Mouse (Mus musculus) heart, postnatal 0 days (tissue): Measurements from ENCODE around the gene Coasy. TPM values are rescaled to one million over a fixed set of nuclear protein-coding genes. Genes with fewer than 3 reads are reported as not detected.

Source experiments
- ATAC-seq: fragments of 200-750 bp; cut with Nextera tagmentation; 2 replicates; pipeline ENCODE4 v1.8.0; 2017; ENCODE audit warnings: low read depth, moderate number of reproducible peaks, moderate library complexity; ENCODE audit not compliant: insufficient read depth
- DNase-seq: peaks from one replicate; pipeline ENCODE4 v3.0.0-alpha.2; 2016; ENCODE audit warnings: low spot score
- H3K27ac ChIP-seq: fragments of 300-500 bp; sonication (generic); 2 replicates; pipeline ENCODE4 v1.5.1; 2014; ENCODE audit warnings: low read depth, mild to moderate bottlenecking
- H3K27me3 ChIP-seq: fragments of 300-500 bp; sonication (generic); 2 replicates; pipeline ENCODE4 v1.6.1; 2014; ENCODE audit warnings: low read length, mixed read lengths; ENCODE audit not compliant: control insufficient read depth, insufficient read depth
- H3K36me3 ChIP-seq: fragments of 300-500 bp; sonication (generic); replicated peaks from 2 replicates; pipeline ENCODE4 v1.6.1; 2014; ENCODE audit warnings: low read length, mixed read lengths; ENCODE audit not compliant: control insufficient read depth, insufficient read depth
- H3K4me1 ChIP-seq: fragments of 300-500 bp; sonication (generic); 2 replicates; pipeline ENCODE4 v1.6.1; 2014; ENCODE audit warnings: antibody characterized with exemption; ENCODE audit not compliant: control insufficient read depth, insufficient read depth
- H3K4me2 ChIP-seq: fragments of 300-500 bp; sonication (generic); 2 replicates; pipeline ENCODE4 v1.6.1; 2014; ENCODE audit warnings: low read depth, mild to moderate bottlenecking, low read length, moderate library complexity
- H3K4me3 ChIP-seq: fragments of 300-500 bp; sonication (generic); 2 replicates; pipeline ENCODE4 v1.5.1; 2014; ENCODE audit warnings: low read depth, low read length
- H3K9ac ChIP-seq: fragments of 300-500 bp; sonication (generic); replicated peaks from 2 replicates; pipeline ENCODE4 v1.6.1; 2014; ENCODE audit warnings: low read depth, low read length, mixed read lengths
- H3K9me3 ChIP-seq: fragments of 300-500 bp; sonication (generic); replicated peaks from 2 replicates; pipeline ENCODE4 v1.6.1; 2016; ENCODE audit warnings: low read length; ENCODE audit not compliant: control insufficient read depth
- CTCF ChIP-seq: IDR thresholded peaks from 2 replicates; pipeline ENCODE4 v1.5.1; 2016; ENCODE audit warnings: antibody characterized with exemption, control low read depth, low read depth
- EP300 ChIP-seq: IDR thresholded peaks from 2 replicates; pipeline ENCODE4 v1.6.1; 2016; ENCODE audit warnings: antibody characterized with exemption, low read depth
- WGBS: fragments of 180-500 bp; shearing (Covaris S2); extraction: QIAGEN DNeasy Blood & Tissue Kit; methylation state at CpG from one replicate; pipeline ENCODE4 v1.1.7; 2014; 5-methylcytosine and 5-hydroxymethylcytosine counted together
- polyA plus RNA-seq: library from polyadenylated mRNA; unstranded; fragments of >200 nt; fragmentation: Nextera tagmentation; extraction: Ambion mirVana; gene quantifications from 2 replicates; pipeline ENCODE4 v1.2.1, GENCODE M21; 2015
- total RNA-seq: library from RNA; depleted of rRNA; stranded (reverse); fragments of >200 nt; gene quantifications from 2 replicates; pipeline ENCODE4 v1.2.3, GENCODE M21; 2014; ENCODE audit warnings: low replicate concordance

Gene Coasy
- total and polyA plus RNA-seq, 2 experiments from 2014 or later: 26.9 to 64.1 TPM

DNA sequence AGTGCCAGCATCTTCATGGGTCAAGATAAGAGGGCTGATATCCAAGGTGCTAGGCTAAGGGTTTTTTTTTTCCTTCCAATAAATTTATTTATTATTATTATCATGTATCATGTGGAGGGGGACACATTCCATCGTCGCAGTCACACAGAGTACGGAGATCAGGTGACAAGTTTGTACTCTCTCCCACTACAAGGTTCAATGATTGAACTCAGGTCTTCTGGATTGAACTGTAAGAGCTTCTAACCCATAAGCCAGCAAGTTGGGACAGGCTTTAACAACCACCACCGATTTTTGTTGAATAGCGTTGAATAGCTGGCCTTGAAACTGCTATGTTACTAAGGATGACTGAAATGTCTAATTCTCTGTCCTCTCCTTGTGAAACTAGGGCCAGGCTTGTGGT lies 1.9 kb upstream of the Coasy start:
- DNase-seq: no peak
- peaks cover 9% of the 10 kb centered on the region; the same call in 1 of the 2 replicates for H3K4me1 ChIP-seq
- no peak overlapping the region for H3K4me2 ChIP-seq
- peaks cover 38% of the 10 kb centered on the region for H3K27me3 ChIP-seq
- H3K36me3 ChIP-seq: peaks cover 11% of the 10 kb centered on the region; the same call in 1 of the 2 replicates
- H3K27ac ChIP-seq: no peak overlapping the region
- no peak for ATAC-seq
- H3K4me3 ChIP-seq: no peak overlapping the region
- no peak for TF ChIP-seq EP300
- no peak for TF ChIP-seq CTCF
- WGBS: 78% methylated on average over 5 of the region's 5 CpGs
- H3K9ac ChIP-seq: no peak overlapping the region
- no peaks in the 10 kb centered on the region for H3K9me3 ChIP-seq

DNA sequence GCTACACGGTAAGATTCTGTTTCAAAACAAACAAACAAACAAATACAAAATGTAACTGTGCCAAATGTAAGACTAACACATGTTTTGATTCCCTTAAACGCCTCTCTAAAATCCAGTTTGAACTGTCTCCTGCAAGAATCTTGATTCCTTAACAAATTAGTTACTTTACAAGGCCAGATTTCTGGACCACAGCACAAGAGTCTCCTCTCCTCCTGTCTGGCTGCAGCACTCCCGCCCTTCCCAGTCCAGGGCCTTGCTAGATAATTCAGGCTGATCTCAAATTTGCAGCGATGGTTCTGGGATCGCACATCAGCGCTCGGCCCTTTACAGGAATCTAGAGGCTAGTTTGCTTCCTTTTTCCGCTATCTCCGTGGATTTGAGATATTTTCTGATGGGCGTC lies 706 bp upstream of the Coasy start:
- WGBS: 7% methylated on average over 10 of the region's 10 CpGs
- DNase-seq: no peak

GRCm38 (mm10) chr11:101083083-101083697 lies 825 bp downstream of the Coasy start:
- peak overlapping the region; percentile 95 for H3K4me2 ChIP-seq
- TF ChIP-seq CTCF (no peak), EP300 (no peak)

More for the DNA sequence above, 706 bp upstream of the Coasy start:
- no peak for ATAC-seq
- peak overlapping the region; percentile 94 for H3K27ac ChIP-seq
- H3K4me3 ChIP-seq: peak overlapping the region; percentile 81
- peaks cover 7% of the 10 kb centered on the region; the same call in 1 of the 2 replicates for H3K36me3 ChIP-seq
- peak overlapping the region; percentile 95 for H3K4me2 ChIP-seq
- no peaks in the 10 kb centered on the region for H3K9me3 ChIP-seq
- peak overlapping the region; percentile 43 for H3K9ac ChIP-seq
- peaks cover 38% of the 10 kb centered on the region for H3K27me3 ChIP-seq
- TF ChIP-seq EP300 (no peak), CTCF (no peak)
- H3K4me1 ChIP-seq: peaks cover 17% of the 10 kb centered on the region

DNA sequence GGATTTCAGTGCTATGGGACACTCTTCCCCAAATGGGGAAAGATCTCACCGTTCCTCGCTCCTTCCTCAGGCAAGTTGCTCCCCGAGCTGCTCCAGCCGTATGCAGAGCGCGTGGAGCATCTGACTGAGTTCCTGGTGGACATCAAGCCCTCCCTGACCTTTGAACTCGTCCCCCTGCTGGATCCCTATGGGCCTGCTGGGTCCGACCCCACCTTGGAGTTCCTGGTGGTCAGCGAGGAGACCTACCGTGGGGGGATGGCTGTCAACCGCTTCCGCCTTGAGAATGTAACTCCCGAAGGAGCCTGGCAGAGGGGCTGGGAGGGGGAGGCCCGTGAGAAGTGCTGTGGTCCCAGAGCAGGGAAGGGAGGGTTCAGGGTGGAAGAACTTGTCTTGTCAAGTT lies 1.9 kb downstream of the Coasy start:
- DNase-seq (no peak), ATAC-seq (no peak)
- Histone ChIP-seq H3K4me3 (no peak overlapping the region), H3K9me3 (no peaks in the 10 kb centered on the region), H3K4me2 (no peak overlapping the region), H3K27me3 (peaks cover 22% of the 10 kb centered on the region), H3K9ac (no peak overlapping the region), H3K27ac (no peak overlapping the region), H3K36me3 (peaks cover 11% of the 10 kb centered on the region), H3K4me1 (peaks cover 24% of the 10 kb centered on the region)
- WGBS: 81% methylated on average over 14 of the region's 14 CpGs
- TF ChIP-seq EP300 (no peak), CTCF (no peak)

More at GRCm38 (mm10) chr11:101083083-101083697, 825 bp downstream of the Coasy start:
- H3K9ac ChIP-seq: peak overlapping the region; percentile 87
- H3K4me3 ChIP-seq: peak overlapping the region; percentile 81
- peaks cover 24% of the 10 kb centered on the region for H3K4me1 ChIP-seq
- H3K9me3 ChIP-seq: no peaks in the 10 kb centered on the region
- H3K36me3 ChIP-seq: peaks cover 6% of the 10 kb centered on the region; the same call in 1 of the 2 replicates
- H3K27ac ChIP-seq: peak overlapping the region; percentile 94
- ATAC-seq (no peak; the same call in 1 of the 2 replicates), DNase-seq (no peak)
- H3K27me3 ChIP-seq: peaks cover 32% of the 10 kb centered on the region
- WGBS: 33% methylated on average over 19 of the region's 19 CpGs

DNA sequence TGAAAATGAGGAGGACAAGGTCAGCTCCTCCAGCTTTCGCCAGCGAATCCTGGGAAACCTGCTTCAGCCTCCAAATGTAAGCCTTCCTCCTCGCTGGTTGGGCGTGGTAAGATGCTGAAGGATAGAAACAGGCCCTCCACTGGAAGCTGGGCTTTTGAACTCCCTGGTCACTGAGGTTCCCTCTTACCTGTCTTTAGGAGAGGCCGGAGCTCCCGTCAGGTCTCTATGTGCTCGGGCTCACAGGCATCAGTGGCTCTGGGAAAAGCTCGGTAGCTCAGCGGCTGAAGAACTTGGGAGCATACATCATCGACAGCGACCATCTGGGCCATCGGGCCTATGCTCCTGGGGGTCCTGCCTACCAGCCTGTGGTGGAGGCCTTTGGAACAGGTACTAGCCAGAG lies 2.4 kb downstream of the Coasy start:
- 93% methylated on average over 12 of the region's 12 CpGs for WGBS
- Histone ChIP-seq H3K27ac (no peak overlapping the region), H3K9ac (no peak overlapping the region), H3K4me1 (peaks cover 24% of the 10 kb centered on the region), H3K36me3 (peaks cover 17% of the 10 kb centered on the region), H3K4me2 (no peak overlapping the region), H3K27me3 (peaks cover 16% of the 10 kb centered on the region), H3K9me3 (no peaks in the 10 kb centered on the region), H3K4me3 (no peak overlapping the region)
- no peak for DNase-seq
- ATAC-seq: no peak
- no peak for TF ChIP-seq CTCF
- no peak for TF ChIP-seq EP300
